Mouse (Mus musculus): Measurements from ENCODE around the gene Comp.

Gene Comp

GRCm38 (mm10) chr8:70397611-70398563 is 24.5 kb downstream of the Comp start:
- DNase-seq (ENCODE audit: low read depth) = no peak

GRCm38 (mm10) chr8:70404212-70404611 is 30.9 kb downstream of the Comp start:
- DNase-seq (ENCODE audit: low read depth) = no peak

- no peak for DNase-seq (ENCODE audit: low read depth)
Observed at GRCm38 (mm10) chr8:70405189-70405588, 31.8 kb downstream of the Comp start.

GRCm38 (mm10) chr8:70406427-70407069 is 33.2 kb downstream of the Comp start:
- no peak for DNase-seq (ENCODE audit: low read depth)

- DNase-seq (ENCODE audit: low read depth) = no peak
Observed at GRCm38 (mm10) chr8:70408301-70408700, 34.9 kb downstream of the Comp start.

GRCm38 (mm10) chr8:70409019-70409418 is 35.7 kb downstream of the Comp start:
- DNase-seq (ENCODE audit: low read depth) = no peak

- no peak for DNase-seq (ENCODE audit: low read depth)
Observed at GRCm38 (mm10) chr8:70409455-70409871, 36.1 kb downstream of the Comp start.

- no peak for DNase-seq (ENCODE audit: low read depth)
Observed at GRCm38 (mm10) chr8:70410281-70410680, 36.9 kb downstream of the Comp start.

GRCm38 (mm10) chr8:70414310-70414946 is 41.1 kb downstream of the Comp start:
- DNase-seq (ENCODE audit: low read depth) = no peak

- peak; percentile 48 for DNase-seq (ENCODE audit: low read depth)
Observed at GRCm38 (mm10) chr8:70415540-70416451, 42.4 kb downstream of the Comp start.

- no peak for DNase-seq (ENCODE audit: low read depth)
Observed at GRCm38 (mm10) chr8:70416941-70417340, 43.6 kb downstream of the Comp start.

GRCm38 (mm10) chr8:70417914-70418313 is 44.6 kb downstream of the Comp start:
- DNase-seq (ENCODE audit: low read depth) = no peak

GRCm38 (mm10) chr8:70418954-70419353 is 45.6 kb downstream of the Comp start:
- DNase-seq (ENCODE audit: low read depth) = no peak

GRCm38 (mm10) chr8:70419879-70420643 is 46.7 kb downstream of the Comp start:
- no peak for DNase-seq (ENCODE audit: low read depth)

GRCm38 (mm10) chr8:70421349-70422104 is 48.2 kb downstream of the Comp start:
- no peak for DNase-seq (ENCODE audit: low read depth)

- no peak for DNase-seq (ENCODE audit: low read depth)
Observed at GRCm38 (mm10) chr8:70422722-70423121, 49.4 kb downstream of the Comp start.

GRCm38 (mm10) chr8:70426300-70426907 is 53.0 kb downstream of the Comp start:
- DNase-seq (ENCODE audit: low read depth) = peak; percentile 20

- DNase-seq (ENCODE audit: low read depth) = no peak
Observed at GRCm38 (mm10) chr8:70431213-70431612, 57.9 kb downstream of the Comp start.
